Mouse (Mus musculus) ES-E14 (cell line): Measurements from ENCODE around the gene Reep1. TPM values are rescaled to one million over a fixed set of nuclear protein-coding genes. Genes with fewer than 3 reads are reported as not detected.

ENCODE experiments used
- DNase-seq: peaks from one replicate; pipeline ENCODE4 v3.0.0-alpha.2; 2013; ENCODE audit warnings: low read depth, low spot score
- H3K27ac ChIP-seq: 2 replicates; pipeline ENCODE4 v1.5.1; 2012; ENCODE audit warnings: low read depth, mild to moderate bottlenecking, low read length, moderate library complexity, mixed read lengths; ENCODE audit not compliant: poor library complexity, insufficient read depth, severe bottlenecking
- H3K36me3 ChIP-seq: 2 replicates; pipeline ENCODE4 v1.6.1; 2012; ENCODE audit warnings: mild to moderate bottlenecking, low read length, moderate library complexity, mixed read lengths; ENCODE audit not compliant: control insufficient read depth, poor library complexity, insufficient read depth, severe bottlenecking
- H3K4me1 ChIP-seq, 2 experiments: fragments of 150-350 bp in 1 of 2; sonication (generic) in 1 of 2; 2 replicates each; pipeline ENCODE4 v1.6.1; 2012; ENCODE audit warnings: low read length in 2 of 2, mild to moderate bottlenecking in 1 of 2, mixed read lengths in 1 of 2; ENCODE audit not compliant: control insufficient read depth in 2 of 2, insufficient read depth in 2 of 2, poor library complexity in 1 of 2
- H3K4me3 ChIP-seq, 2 experiments: fragments of 150-350 bp in 1 of 2; sonication (generic) in 1 of 2; 2 replicates each; pipeline ENCODE4 v1.5.1; 2012; ENCODE audit warnings: low read length in 2 of 2, low read depth in 1 of 2, mild to moderate bottlenecking in 1 of 2, mixed read lengths in 1 of 2; ENCODE audit not compliant: insufficient read depth in 1 of 2, poor library complexity in 1 of 2, severe bottlenecking in 1 of 2
- H3K9ac ChIP-seq: 2 replicates; pipeline ENCODE4 v1.6.1; 2012; ENCODE audit warnings: low read depth, mild to moderate bottlenecking, low read length, mixed read lengths; ENCODE audit not compliant: poor library complexity, insufficient read depth, severe bottlenecking
- H3K9me3 ChIP-seq: fragments of 150-350 bp; sonication (generic); 2 replicates; pipeline ENCODE4 v1.6.1; 2012; ENCODE audit warnings: low read depth, mild to moderate bottlenecking, low read length; ENCODE audit not compliant: control insufficient read depth, insufficient read depth
- CHD2 ChIP-seq: IDR thresholded peaks from 2 replicates; pipeline ENCODE4 v1.6.1; 2014; ENCODE audit warnings: mild to moderate bottlenecking, low read depth, low read length, inconsistent platforms
- HCFC1 ChIP-seq: IDR thresholded peaks from 2 replicates; pipeline ENCODE4 v1.6.1; 2012; ENCODE audit warnings: low read length, inconsistent platforms, borderline replicate concordance; ENCODE audit not compliant: insufficient read depth
- MAFK ChIP-seq: IDR thresholded peaks from 2 replicates; pipeline ENCODE4 v1.6.1; 2014; ENCODE audit warnings: mild to moderate bottlenecking, low read depth, low read length, inconsistent platforms; ENCODE audit not compliant: insufficient read depth
- ZC3H11A ChIP-seq: IDR thresholded peaks from 2 replicates; pipeline ENCODE4 v1.6.1; 2012; ENCODE audit warnings: low read depth, mild to moderate bottlenecking, inconsistent platforms, low read length, borderline replicate concordance
- ZNF384 ChIP-seq: IDR thresholded peaks from 2 replicates; pipeline ENCODE4 v1.6.1; 2012; ENCODE audit warnings: low read depth, low read length, inconsistent platforms
- in situ Hi-C, 2 experiments: fragments of 600-800 bp; cut with MboI; formaldehyde crosslinking; loops; one replicate each; pipeline ENCODE4 v1.15.1; 2025; ENCODE audit warnings: low sequenced_read_pairs in 2 of 2, inconsistent platforms in 1 of 2; ENCODE audit not compliant: unreplicated experiment in 2 of 2
- total RNA-seq: library from RNA; depleted of rRNA; stranded (reverse); fragments of 300-350 nt; gene quantifications from 2 replicates; pipeline ENCODE4 v1.2.3, GENCODE M21; 2012

Reep1 gene
- total RNA-seq, 1 experiment = 8.9 TPM

- peak overlapping the region; percentile 78 for H3K9ac ChIP-seq
- TF ChIP-seq ZC3H11A (no peak), HCFC1 (peak; percentile 76)
- no peaks in the 10 kb centered on the region for H3K36me3 ChIP-seq
- H3K27ac ChIP-seq = no peak overlapping the region
- no peaks in the 10 kb centered on the region for H3K4me1 ChIP-seq
- peak overlapping the region; percentile 93 to 98 for H3K4me3 ChIP-seq
- H3K9me3 ChIP-seq = no peaks in the 10 kb centered on the region
- in situ Hi-C loops = no loop called here
- DNase-seq = peak; percentile 84
These were observed 116.1 kb downstream of the Reep1 start for GRCm38 (mm10) chr6:71823488-71823887.

GRCm38 (mm10) chr6:71823961-71824360 is 116.6 kb downstream of the Reep1 start:
- no peaks in the 10 kb centered on the region for H3K9me3 ChIP-seq
- in situ Hi-C loops = no loop called here
- H3K9ac ChIP-seq = no peak overlapping the region
- H3K4me1 ChIP-seq = no peaks in the 10 kb centered on the region
- no peak overlapping the region for H3K27ac ChIP-seq
- DNase-seq = no peak
- no peaks in the 10 kb centered on the region for H3K36me3 ChIP-seq
- peak overlapping the region; percentile 2 to 98; a peak in 3 of 4 replicates for H3K4me3 ChIP-seq
- no peak for TF ChIP-seq HCFC1
- TF ChIP-seq CHD2 = no peak
- TF ChIP-seq ZNF384 = no peak
- no peak for TF ChIP-seq ZC3H11A
- TF ChIP-seq MAFK = no peak

- no peak for TF ChIP-seq CHD2
- TF ChIP-seq ZC3H11A = no peak
- no peak for TF ChIP-seq ZNF384
- TF ChIP-seq HCFC1 = no peak
- no peak for TF ChIP-seq MAFK
- in situ Hi-C loops = no loop called here
- H3K27ac ChIP-seq = no peak within 1 kb of the TSS
- H3K9ac ChIP-seq = no peak within 1 kb of the TSS
- no peak for DNase-seq
- H3K36me3 ChIP-seq = no peaks in the 10 kb centered on the region
- H3K4me3 ChIP-seq = no peak within 1 kb of the TSS
- H3K9me3 ChIP-seq = no peaks in the 10 kb centered on the region
- peaks cover 0 to 3% of the 10 kb centered on the region in 2 experiments; a peak in 2 of 4 replicates for H3K4me1 ChIP-seq
These were observed 119.5 kb downstream of the Reep1 start, which contains the start of gene Mrpl35 for GRCm38 (mm10) chr6:71826869-71827268. Mrpl35 (minus strand) TSS chr6:71826969.

GRCm38 (mm10) chr6:71829768-71830167 is 122.4 kb downstream of the Reep1 start:
- TF ChIP-seq ZNF384 (no peak), CHD2 (no peak), MAFK (no peak), HCFC1 (no peak), ZC3H11A (no peak)
- Histone ChIP-seq H3K4me3 (peak overlapping the region; percentile 12 to 87; a peak in 2 of 4 replicates), H3K27ac (no peak overlapping the region), H3K9ac (no peak overlapping the region), H3K4me1 (peaks cover 0 to 5% of the 10 kb centered on the region in 2 experiments; a peak in 2 of 4 replicates), H3K36me3 (no peaks in the 10 kb centered on the region), H3K9me3 (no peaks in the 10 kb centered on the region)
- in situ Hi-C loops = no loop called here
- DNase-seq = no peak
